Mouse (Mus musculus) limb, embryonic 12.5 days (tissue): Measurements from ENCODE around the gene Cacna1g. TPM values are rescaled to one million over a fixed set of nuclear protein-coding genes. Genes with fewer than 3 reads are reported as not detected.

Source experiments
- ATAC-seq: fragments of 200-750 bp; cut with Nextera tagmentation; 2 replicates; pipeline ENCODE4 v1.8.0; 2017; ENCODE audit warnings: low read depth, moderate TSS enrichment; ENCODE audit not compliant: insufficient number of reproducible peaks, insufficient read depth, low FRiP score, low TSS enrichment
- H3K27ac ChIP-seq: fragments of 300-500 bp; sonication (generic); 2 replicates; pipeline ENCODE4 v1.5.1; 2016; ENCODE audit warnings: mild to moderate bottlenecking, moderate library complexity
- H3K27me3 ChIP-seq: fragments of 300-500 bp; sonication (generic); 2 replicates; pipeline ENCODE4 v1.6.1; 2016; ENCODE audit warnings: mild to moderate bottlenecking, moderate library complexity
- H3K36me3 ChIP-seq: fragments of 300-500 bp; sonication (generic); 2 replicates; pipeline ENCODE4 v1.6.1; 2016; ENCODE audit warnings: mild to moderate bottlenecking, moderate library complexity
- H3K4me1 ChIP-seq: fragments of 300-500 bp; sonication (generic); replicated peaks from 2 replicates; pipeline ENCODE4 v1.6.1; 2016
- H3K4me2 ChIP-seq: fragments of 300-500 bp; sonication (generic); 2 replicates; pipeline ENCODE4 v1.6.1; 2016; ENCODE audit warnings: mild to moderate bottlenecking, moderate library complexity
- H3K4me3 ChIP-seq: fragments of 300-500 bp; sonication (generic); replicated peaks from 2 replicates; pipeline ENCODE4 v1.5.1; 2016; ENCODE audit warnings: mild to moderate bottlenecking
- H3K9ac ChIP-seq: fragments of 300-500 bp; sonication (generic); replicated peaks from 2 replicates; pipeline ENCODE4 v1.6.1; 2016; ENCODE audit warnings: mild to moderate bottlenecking, moderate library complexity
- H3K9me3 ChIP-seq: fragments of 300-500 bp; sonication (generic); 2 replicates; pipeline ENCODE4 v1.6.1; 2016; ENCODE audit warnings: mild to moderate bottlenecking, moderate library complexity
- WGBS: fragments of 180-500 bp; shearing (Covaris S2); methylation state at CpG from one replicate; pipeline ENCODE4 v1.1.7; 2016; 5-methylcytosine and 5-hydroxymethylcytosine counted together
- polyA plus RNA-seq: library from polyadenylated mRNA; unstranded; fragments of >200 nt; fragmentation: Nextera tagmentation; extraction: Ambion mirVana; gene quantifications from 2 replicates; pipeline ENCODE4 v1.2.1, GENCODE M21; 2016

The Cacna1g gene
- polyA plus RNA-seq, 1 experiment from 2014 or later: 25.5 TPM

DNA sequence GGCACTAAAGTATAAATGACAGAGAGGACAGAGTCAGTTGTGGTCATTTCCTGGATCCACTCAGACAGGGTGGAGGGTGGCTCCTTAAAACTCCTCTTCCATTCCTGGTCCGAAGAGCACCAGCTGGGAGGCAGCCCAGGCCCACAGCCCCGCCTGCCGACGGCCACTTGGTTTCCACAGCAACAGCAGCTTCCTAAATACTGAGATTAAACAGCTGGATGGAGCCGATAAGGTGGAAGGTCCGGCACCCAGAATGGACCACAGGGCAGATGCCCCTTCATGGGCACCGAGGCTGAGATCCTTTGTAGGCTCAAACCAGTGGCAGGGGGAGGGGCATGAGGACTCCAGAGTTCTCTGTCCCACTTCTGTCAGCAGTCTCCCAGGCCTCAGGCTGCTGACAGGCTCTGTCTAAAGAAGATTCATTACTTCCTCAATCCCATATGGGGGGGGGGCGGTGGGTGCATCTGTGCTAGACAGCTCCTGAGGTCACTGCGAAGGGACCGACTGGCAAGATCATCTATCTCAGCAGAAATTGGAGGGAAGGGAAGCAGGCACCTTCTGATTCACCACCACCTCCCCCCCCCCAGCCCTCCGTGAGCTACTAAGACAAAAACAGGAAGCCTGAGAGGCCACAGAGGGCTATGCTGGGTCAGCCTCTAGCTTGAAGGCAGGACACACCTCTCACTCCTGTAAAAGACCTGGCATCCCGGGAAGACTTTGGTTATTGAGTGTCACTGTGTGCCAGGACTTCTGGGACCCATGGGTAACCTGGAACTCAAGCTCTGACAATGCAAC, 87.8 kb downstream of the Cacna1g start:
- Histone ChIP-seq H3K27me3 (peaks cover under 1% of the 10 kb centered on the region; the same call in 1 of the 2 replicates), H3K9me3 (no peaks in the 10 kb centered on the region), H3K4me1 (peaks cover 17% of the 10 kb centered on the region), H3K4me2 (peak overlapping the region; percentile 19; the same call in 1 of the 2 replicates), H3K9ac (no peak overlapping the region), H3K4me3 (no peak overlapping the region), H3K27ac (no peak overlapping the region), H3K36me3 (no peaks in the 10 kb centered on the region)
- WGBS: 9% methylated on average over 12 of the region's 12 CpGs
- 0 out of 2 replicates have a peak, but pooled peaks have one; percentile 37 for ATAC-seq

DNA sequence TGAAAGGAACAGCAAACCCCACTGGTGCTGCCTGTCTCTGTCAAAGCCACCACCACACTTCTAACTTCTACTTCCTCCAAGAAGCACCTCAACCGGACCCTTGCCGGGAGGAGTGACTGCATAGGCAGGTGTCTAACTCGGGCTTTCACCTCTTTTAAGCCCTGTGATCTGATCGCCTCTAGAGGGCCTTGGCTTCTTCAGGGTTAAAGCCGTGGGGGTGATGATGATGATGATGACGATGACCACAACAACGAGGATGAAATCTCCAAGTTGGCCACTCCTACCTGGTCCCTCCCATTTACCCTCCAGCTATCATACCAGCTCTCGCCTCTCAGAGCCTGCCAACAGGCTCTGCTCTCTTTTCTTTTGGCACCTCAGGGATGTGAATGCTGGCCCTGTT, 94.3 kb downstream of the Cacna1g start:
- no peaks in the 10 kb centered on the region for H3K4me1 ChIP-seq
- 68% methylated on average over 8 of the region's 8 CpGs for WGBS
- no peak overlapping the region for H3K9ac ChIP-seq
- H3K4me3 ChIP-seq: no peak overlapping the region
- no peak overlapping the region for H3K27ac ChIP-seq
- H3K4me2 ChIP-seq: no peak overlapping the region
- no peaks in the 10 kb centered on the region for H3K27me3 ChIP-seq
- H3K36me3 ChIP-seq: no peaks in the 10 kb centered on the region
- H3K9me3 ChIP-seq: no peaks in the 10 kb centered on the region
- ATAC-seq: no peak

DNA sequence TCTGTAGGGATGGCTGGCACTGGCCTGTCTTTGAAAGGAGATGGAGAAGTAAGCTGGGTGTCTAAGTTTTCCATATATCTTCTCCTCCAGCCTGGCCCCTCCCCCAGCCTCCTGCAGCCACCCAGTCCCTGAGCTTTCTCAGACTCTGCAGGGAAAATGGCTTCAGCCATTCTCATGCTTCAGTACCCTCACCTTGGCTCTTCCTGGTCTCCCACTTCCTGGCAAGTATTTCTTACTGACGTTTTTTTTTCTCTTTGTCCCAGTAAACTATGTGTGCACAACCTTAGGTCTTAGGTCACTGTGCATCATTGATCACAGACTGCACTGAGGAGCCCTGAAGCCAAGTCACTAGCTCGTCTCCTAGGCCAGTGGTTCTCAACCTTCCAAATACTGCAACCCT, 94.9 kb downstream of the Cacna1g start:
- H3K36me3 ChIP-seq: no peaks in the 10 kb centered on the region
- H3K9ac ChIP-seq: no peak overlapping the region
- no peak overlapping the region for H3K4me3 ChIP-seq
- H3K9me3 ChIP-seq: no peaks in the 10 kb centered on the region
- no peak for ATAC-seq
- 39% methylated on average over 2 of the region's 2 CpGs for WGBS
- no peak overlapping the region for H3K4me2 ChIP-seq
- no peaks in the 10 kb centered on the region for H3K4me1 ChIP-seq
- no peaks in the 10 kb centered on the region for H3K27me3 ChIP-seq
- H3K27ac ChIP-seq: no peak overlapping the region

DNA sequence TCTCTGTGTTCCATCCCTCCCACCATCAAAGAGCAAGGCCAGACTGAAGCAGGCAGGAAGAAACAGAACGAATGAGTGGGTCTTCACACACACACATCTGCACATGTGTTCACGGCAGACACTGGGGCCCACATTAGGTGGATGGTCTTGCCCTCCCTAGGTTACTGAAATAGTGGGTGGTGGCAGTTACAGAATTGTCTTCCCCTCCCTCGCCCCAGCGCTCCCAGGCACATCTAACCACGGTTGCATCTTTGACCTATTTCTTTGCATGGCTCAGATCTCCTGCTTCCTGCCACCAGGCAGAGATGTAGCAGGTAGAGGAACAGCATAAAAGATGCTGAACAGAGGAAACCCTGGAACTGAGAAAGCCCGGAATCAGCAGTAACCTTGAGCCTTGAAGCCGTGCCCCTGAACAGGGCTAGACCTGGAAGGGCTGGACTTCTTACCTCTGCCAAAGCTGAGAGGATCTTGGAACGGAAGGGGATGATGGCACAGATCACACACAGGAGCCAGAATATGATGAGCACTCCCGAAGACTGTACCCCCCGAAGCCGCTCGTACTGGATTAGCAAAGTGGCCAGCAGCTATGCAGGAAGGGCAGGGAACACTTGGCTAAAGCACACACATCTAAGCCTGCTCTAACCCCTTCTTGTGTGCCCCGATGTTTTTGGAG, 99.6 kb downstream of the Cacna1g start:
- H3K4me3 ChIP-seq: no peak overlapping the region
- no peak for ATAC-seq
- no peaks in the 10 kb centered on the region for H3K4me1 ChIP-seq
- H3K27ac ChIP-seq: no peak overlapping the region
- no peaks in the 10 kb centered on the region for H3K9me3 ChIP-seq
- no peak overlapping the region for H3K4me2 ChIP-seq
- WGBS: 87% methylated on average over 13 of the region's 13 CpGs
- peaks cover 10% of the 10 kb centered on the region for H3K27me3 ChIP-seq
- H3K36me3 ChIP-seq: no peaks in the 10 kb centered on the region
- no peak overlapping the region for H3K9ac ChIP-seq

DNA sequence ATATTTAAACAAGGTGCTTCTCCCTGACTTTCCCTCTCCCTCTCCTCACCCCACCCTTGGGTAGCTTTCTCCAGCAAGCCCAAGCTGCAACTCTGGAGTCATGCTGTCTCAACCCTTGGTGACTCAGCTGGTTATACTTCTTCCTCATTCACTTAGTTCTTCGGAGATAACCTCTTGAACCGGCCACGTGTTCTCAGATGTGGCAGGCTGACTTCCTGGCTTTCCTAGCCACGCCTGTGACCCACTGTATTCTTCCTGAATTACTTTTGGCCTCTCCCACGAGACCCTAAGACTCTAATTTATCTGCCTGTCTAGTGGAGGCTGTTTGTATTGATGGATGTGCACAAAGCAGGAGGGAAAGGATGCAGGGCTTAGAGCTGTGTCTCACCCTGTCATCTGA, 103.2 kb downstream of the Cacna1g start:
- ATAC-seq: no peak
- Histone ChIP-seq H3K9me3 (peaks cover 4% of the 10 kb centered on the region; the same call in 1 of the 2 replicates), H3K27ac (no peak overlapping the region), H3K36me3 (no peaks in the 10 kb centered on the region), H3K4me2 (no peak overlapping the region), H3K27me3 (peaks cover 10% of the 10 kb centered on the region), H3K4me3 (no peak overlapping the region), H3K4me1 (no peaks in the 10 kb centered on the region), H3K9ac (no peak overlapping the region)
- 24% methylated on average over 5 of the region's 5 CpGs for WGBS

DNA sequence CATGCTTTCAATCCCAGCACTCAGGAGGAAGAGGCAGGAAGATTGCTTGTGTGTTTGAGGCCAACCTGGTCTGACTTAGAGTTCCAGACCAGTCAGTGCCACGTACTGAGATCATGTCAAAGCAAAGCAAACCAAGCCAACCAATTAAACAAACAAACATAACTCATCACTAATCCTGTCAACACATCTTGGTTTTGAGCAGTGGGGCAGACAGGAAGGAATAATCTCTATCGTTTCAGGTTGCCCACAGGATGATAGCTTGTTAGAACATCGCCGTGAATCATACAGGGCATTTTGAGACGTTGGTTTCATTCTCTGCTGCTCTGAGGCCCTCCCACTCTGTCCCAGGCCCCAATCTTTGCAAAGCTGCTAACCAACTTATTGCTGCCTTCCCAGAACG, 104.0 kb downstream of the Cacna1g start:
- Histone ChIP-seq H3K9ac (no peak overlapping the region), H3K4me2 (no peak overlapping the region), H3K4me1 (no peaks in the 10 kb centered on the region), H3K36me3 (no peaks in the 10 kb centered on the region), H3K9me3 (peaks cover 4% of the 10 kb centered on the region; the same call in 1 of the 2 replicates), H3K4me3 (no peak overlapping the region), H3K27me3 (peaks cover 10% of the 10 kb centered on the region), H3K27ac (no peak overlapping the region)
- 78% methylated on average over 6 of the region's 6 CpGs for WGBS
- no peak for ATAC-seq

DNA sequence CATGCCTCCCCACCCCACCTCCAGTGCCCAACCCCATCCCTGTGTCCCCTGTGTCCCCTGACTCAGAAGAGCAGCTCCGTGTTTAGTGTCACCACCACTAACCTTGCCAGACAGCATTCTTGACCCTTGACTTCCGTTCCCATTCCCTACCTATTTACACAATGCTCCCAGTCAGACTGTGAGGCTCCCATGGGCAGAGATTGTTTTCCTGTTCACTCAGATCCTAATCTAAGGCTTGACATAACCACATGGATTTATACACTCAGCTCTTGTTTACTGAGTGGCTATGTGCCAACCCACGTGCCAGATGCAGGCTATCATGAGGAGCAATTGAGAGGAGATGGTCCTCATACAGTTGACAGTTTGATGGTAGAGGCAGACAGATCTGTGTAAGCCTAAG, 108.7 kb downstream of the Cacna1g start:
- H3K36me3 ChIP-seq: no peaks in the 10 kb centered on the region
- no peak overlapping the region for H3K4me3 ChIP-seq
- H3K4me2 ChIP-seq: no peak overlapping the region
- peaks cover 2% of the 10 kb centered on the region; the same call in 1 of the 2 replicates for H3K27me3 ChIP-seq
- peaks cover 4% of the 10 kb centered on the region; the same call in 1 of the 2 replicates for H3K9me3 ChIP-seq
- no peak for ATAC-seq
- no peak overlapping the region for H3K27ac ChIP-seq
- WGBS: 74% methylated on average over 3 of the region's 3 CpGs
- no peak overlapping the region for H3K9ac ChIP-seq
- H3K4me1 ChIP-seq: no peaks in the 10 kb centered on the region

DNA sequence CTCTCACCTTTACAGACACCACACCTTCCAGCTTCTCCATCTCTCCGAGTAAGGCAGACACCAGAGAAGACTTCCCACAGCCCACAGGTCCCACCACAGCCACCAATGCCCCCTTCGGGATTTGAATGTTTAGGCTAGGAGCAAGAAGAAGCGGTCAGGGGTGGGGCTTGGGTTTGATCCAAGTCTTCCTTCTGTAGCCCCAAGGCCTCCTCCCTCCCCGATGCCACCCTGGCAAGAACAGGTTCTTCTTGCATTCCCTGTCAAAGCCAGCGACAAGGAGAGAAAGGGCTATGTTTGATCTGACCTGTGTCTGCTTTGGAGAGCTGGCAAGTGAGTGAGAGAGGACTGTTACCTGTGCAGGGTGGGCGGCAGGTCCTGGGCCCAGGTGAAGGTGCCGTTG, 110.3 kb downstream of the Cacna1g start:
- H3K27me3 ChIP-seq: no peaks in the 10 kb centered on the region
- peaks cover 4% of the 10 kb centered on the region; the same call in 1 of the 2 replicates for H3K9me3 ChIP-seq
- H3K27ac ChIP-seq: no peak overlapping the region
- ATAC-seq: no peak
- H3K9ac ChIP-seq: no peak overlapping the region
- H3K36me3 ChIP-seq: no peaks in the 10 kb centered on the region
- no peaks in the 10 kb centered on the region for H3K4me1 ChIP-seq
- 78% methylated on average over 7 of the region's 7 CpGs for WGBS
- H3K4me2 ChIP-seq: no peak overlapping the region
- H3K4me3 ChIP-seq: no peak overlapping the region

DNA sequence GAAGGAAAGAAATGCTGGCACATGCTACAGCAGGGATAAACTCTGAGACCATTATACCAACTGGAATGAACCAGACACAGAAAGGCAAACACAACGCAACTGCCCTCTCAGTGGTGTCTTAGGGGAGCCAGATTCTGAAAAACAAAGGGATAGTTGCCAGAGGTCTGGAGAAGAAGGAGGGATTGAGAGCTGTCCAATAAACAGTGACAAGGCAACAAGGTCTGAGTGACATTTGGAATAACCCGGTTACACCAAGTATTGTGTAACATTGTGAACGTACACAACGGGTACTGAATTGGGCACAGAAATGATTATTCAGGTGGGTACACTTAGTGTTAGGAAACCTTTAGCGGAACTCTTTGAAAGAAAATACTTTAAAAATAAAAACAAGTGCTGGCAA, 111.9 kb downstream of the Cacna1g start:
- Histone ChIP-seq H3K36me3 (no peaks in the 10 kb centered on the region), H3K4me3 (no peak overlapping the region), H3K4me2 (no peak overlapping the region), H3K27ac (no peak overlapping the region), H3K9ac (no peak overlapping the region), H3K4me1 (no peaks in the 10 kb centered on the region), H3K9me3 (peaks cover 4% of the 10 kb centered on the region; the same call in 1 of the 2 replicates), H3K27me3 (no peaks in the 10 kb centered on the region)
- 93% methylated on average over 5 of the region's 5 CpGs for WGBS
- ATAC-seq: no peak

DNA sequence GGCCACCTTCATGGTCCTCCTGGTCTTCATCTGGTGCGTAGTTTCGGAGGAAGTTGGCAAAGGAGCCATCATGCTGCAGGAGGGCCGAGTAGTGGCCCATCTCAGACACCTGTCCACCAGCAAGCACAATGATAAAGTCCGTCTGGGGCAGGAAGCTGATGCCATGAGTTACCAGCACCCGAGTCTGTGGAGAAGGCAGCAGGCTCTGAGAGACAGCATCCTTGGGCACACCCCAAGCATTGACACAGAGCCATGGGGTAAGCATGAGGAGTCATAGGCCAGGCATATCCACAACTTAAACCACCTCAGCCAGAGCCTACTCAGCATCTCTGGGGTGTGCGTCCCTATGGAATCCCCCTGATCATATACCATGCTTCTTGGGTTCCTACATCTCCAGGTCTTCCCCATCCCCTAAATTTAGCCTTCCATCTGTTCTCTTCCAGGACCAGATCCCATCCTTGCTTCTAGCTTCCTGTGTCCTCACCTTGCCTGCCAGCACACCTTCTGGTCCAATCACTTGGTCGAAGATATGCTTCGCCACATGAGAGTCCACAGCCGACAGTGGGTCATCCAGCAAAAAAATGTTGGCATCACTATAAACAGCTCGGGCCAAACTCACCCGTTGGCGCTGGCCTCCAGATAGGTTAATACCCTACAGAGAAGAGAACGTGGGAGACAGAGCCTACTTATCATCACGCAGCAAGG, 112.7 kb downstream of the Cacna1g start:
- Histone ChIP-seq H3K4me1 (no peaks in the 10 kb centered on the region), H3K4me2 (no peak overlapping the region), H3K36me3 (no peaks in the 10 kb centered on the region), H3K9ac (no peak overlapping the region), H3K27me3 (no peaks in the 10 kb centered on the region), H3K4me3 (no peak overlapping the region), H3K9me3 (peaks cover 4% of the 10 kb centered on the region; the same call in 1 of the 2 replicates), H3K27ac (no peak overlapping the region)
- WGBS: 92% methylated on average over 14 of the region's 14 CpGs
- ATAC-seq: no peak

DNA sequence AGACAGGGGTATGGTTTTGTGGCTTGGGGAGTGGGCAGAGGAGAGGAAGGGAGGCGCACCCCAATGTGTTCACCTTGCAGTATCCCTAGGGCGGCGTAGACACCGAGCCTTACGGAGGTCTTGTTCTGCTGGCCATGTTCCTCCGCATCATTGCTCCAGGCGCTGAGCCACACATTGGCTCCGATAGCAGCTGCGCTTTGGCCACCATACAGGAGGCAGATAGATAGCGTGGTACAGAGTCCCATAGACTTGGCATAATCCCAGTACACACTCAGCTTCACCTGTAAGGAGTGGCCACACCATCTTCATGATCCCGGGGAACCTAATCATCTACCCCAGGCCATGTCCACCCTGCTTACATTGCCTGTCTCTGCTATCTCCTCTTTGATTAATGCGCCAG, 114.8 kb downstream of the Cacna1g start:
- Histone ChIP-seq H3K4me3 (no peak overlapping the region), H3K27me3 (no peaks in the 10 kb centered on the region), H3K9ac (no peak overlapping the region), H3K27ac (no peak overlapping the region), H3K36me3 (no peaks in the 10 kb centered on the region), H3K4me1 (no peaks in the 10 kb centered on the region), H3K4me2 (no peak overlapping the region), H3K9me3 (no peaks in the 10 kb centered on the region)
- no peak for ATAC-seq
- 90% methylated on average over 12 of the region's 12 CpGs for WGBS
